Mouse (Mus musculus): ENCODE results near the gene Tspyl2. TPM values are rescaled to one million over a fixed set of nuclear protein-coding genes. Genes with fewer than 3 reads are reported as not detected.
"Not testable (repeated sequence)": the region's sequence is repeated elsewhere in the genome, so short reads cannot be mapped to it uniquely, and the experiment has no call there.

Gene Tspyl2
- polyA plus RNA-seq, 1 experiment from 2014 or later = 39.2 TPM

DNA sequence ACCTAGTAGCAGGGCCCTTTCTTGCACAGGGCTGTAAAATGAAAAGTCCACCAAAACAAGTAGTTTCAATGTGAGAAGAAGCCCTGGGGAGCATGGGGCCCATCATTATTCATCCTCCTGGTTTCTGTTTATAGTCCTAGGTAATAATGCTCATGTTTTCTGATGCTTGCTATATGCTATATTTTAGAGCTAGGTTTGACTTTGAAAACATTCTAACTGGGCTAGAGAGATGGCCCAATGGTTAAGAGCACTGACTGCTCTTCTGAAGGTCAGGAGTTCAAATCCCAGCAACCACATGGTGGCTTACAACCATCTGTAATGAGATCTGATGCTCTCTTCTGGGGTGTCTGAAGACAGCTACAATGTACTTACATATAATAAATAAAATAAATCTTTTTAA lies 12.8 kb downstream of the Tspyl2 start:
- peaks cover 37% of the 10 kb centered on the region; the same call in 1 of the 2 replicates for H3K27me3 ChIP-seq
- not testable (repeated sequence) for H3K36me3 ChIP-seq; H3K9me3 ChIP-seq; H3K4me1 ChIP-seq; H3K27ac ChIP-seq; H3K4me3 ChIP-seq; H3K9ac ChIP-seq; ATAC-seq (ENCODE audit: low FRiP score, low read depth); H3K4me2 ChIP-seq (replicated peaks)

DNA sequence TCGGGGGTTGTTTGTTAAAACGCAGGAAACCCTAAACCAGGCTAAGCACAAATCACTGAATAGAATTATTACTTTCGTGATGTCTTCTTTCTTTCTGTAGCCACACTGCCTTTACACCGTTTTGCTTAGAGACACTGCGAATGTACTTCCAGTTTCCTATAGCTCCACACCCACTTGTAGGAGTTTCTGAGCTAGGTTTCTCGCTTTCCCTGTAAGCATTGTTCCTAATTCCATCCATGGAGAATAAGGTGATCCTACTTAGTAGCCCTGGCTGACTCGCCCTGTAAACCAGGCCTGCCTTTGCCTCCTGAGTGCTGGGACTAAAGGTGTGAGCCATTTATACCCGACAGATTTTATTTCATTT lies 14.6 kb downstream of the Tspyl2 start:
- peaks cover 35% of the 10 kb centered on the region; the same call in 1 of the 2 replicates for H3K27me3 ChIP-seq
- peak overlapping the region; percentile 35; the same call in 1 of the 2 replicates for H3K9ac ChIP-seq
- H3K9me3 ChIP-seq = no peaks in the 10 kb centered on the region
- peak overlapping the region; percentile 64 for H3K4me2 ChIP-seq (replicated peaks)
- peak; percentile 49; the same call in 1 of the 2 replicates for ATAC-seq (ENCODE audit: low FRiP score, low read depth)
- peaks cover 4% of the 10 kb centered on the region; the same call in 1 of the 2 replicates for H3K4me1 ChIP-seq
- 17% methylated on average over 8 of the region's 8 CpGs for WGBS
- no peaks in the 10 kb centered on the region for H3K36me3 ChIP-seq
- H3K27ac ChIP-seq = peak overlapping the region; percentile 44; the same call in 1 of the 2 replicates
- peak overlapping the region; percentile 57 for H3K4me3 ChIP-seq

DNA sequence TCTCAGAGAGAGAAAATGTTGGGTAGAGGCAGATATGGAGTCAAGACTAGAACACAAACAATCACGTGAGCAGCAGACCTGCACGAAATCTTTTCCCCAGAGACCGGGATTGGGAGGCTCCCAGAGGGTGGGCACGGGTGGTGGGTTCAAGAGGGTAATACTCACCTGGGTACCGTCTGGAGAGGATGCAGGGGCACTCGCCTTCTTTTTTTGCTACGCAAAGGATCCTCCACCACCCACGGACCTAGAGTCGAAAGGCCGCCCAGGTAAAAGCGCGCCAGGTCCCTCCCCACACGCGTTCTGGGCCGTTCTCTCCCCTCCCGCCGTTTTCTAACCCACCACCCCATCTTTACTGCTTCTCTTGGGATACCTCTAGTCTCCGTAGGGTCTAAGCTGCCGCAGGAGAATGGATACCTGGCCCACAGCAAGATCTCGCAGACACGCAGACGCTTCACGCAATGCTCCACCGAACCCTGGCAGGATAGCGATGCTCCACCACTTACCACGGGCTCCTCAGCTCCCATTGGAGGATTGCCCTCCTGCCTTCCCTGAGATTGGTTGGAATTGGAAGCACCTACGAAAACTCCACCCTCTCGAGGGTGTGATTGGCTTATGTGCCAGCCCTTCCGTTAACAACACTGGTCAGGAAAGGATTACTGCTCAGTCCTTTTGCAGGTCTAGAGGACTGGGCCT lies 15.1 kb downstream of the Tspyl2 start, which contains the start of gene Kantr:
Gene Kantr, minus strand, starts transcription at position 500 of the 693 bp plus-strand sequence.
- Histone ChIP-seq H3K27ac (peak within 1 kb of the TSS; percentile 44; the same call in 1 of the 2 replicates), H3K36me3 (no peaks in the 10 kb centered on the region), H3K4me1 (peaks cover 4% of the 10 kb centered on the region; the same call in 1 of the 2 replicates), H3K4me3 (peak within 1 kb of the TSS; percentile 57), H3K9ac (peak within 1 kb of the TSS; percentile 75), H3K4me2 (replicated peaks) (peak within 1 kb of the TSS; percentile 64), H3K9me3 (no peaks in the 10 kb centered on the region), H3K27me3 (peaks cover 35% of the 10 kb centered on the region; the same call in 1 of the 2 replicates)
- 11% methylated on average over 29 of the region's 29 CpGs for WGBS
- peak; percentile 99 for ATAC-seq (ENCODE audit: low FRiP score, low read depth)

DNA sequence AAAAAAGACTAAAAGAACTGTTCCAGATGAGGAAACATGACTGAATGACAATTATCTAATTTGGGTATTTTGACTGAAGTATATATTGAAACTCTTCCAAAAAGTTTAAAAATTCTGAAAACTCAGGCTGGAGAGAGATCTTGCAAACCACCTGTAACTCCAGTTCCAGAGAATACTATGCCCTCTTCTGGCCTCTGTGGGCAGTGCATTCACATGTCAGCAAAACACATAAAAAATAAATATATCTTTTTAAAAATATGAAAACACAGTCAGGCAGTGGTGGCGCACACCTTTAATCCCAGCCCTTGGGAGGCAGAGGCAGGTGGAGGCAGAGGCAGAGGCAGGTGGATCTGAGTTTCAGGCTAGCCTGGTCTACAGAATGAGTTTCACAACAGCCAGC lies 18.6 kb downstream of the Tspyl2 start:
- no peak overlapping the region for H3K27ac ChIP-seq
- WGBS = 96% methylated on average over 1 of the region's 1 CpGs
- no peak overlapping the region for H3K4me3 ChIP-seq
- H3K9ac ChIP-seq = no peak overlapping the region
- no peaks in the 10 kb centered on the region; the same call in 1 of the 2 replicates for H3K36me3 ChIP-seq
- H3K9me3 ChIP-seq = no peaks in the 10 kb centered on the region
- peaks cover 4% of the 10 kb centered on the region; the same call in 1 of the 2 replicates for H3K4me1 ChIP-seq
- no peak overlapping the region for H3K4me2 ChIP-seq (replicated peaks)
- peaks cover 28% of the 10 kb centered on the region; the same call in 1 of the 2 replicates for H3K27me3 ChIP-seq
- no peak for ATAC-seq (ENCODE audit: low FRiP score, low read depth)

GRCm38 (mm10) chrX:152322776-152323175 lies 19.4 kb downstream of the Tspyl2 start:
- ATAC-seq (ENCODE audit: low FRiP score, low read depth) = no peak
- Histone ChIP-seq H3K9me3 (no peaks in the 10 kb centered on the region), H3K4me1 (peaks cover 4% of the 10 kb centered on the region; the same call in 1 of the 2 replicates), H3K4me3 (no peak overlapping the region), H3K36me3 (no peaks in the 10 kb centered on the region; the same call in 1 of the 2 replicates), H3K4me2 (replicated peaks) (no peak overlapping the region), H3K27ac (no peak overlapping the region), H3K9ac (no peak overlapping the region), H3K27me3 (peaks cover 27% of the 10 kb centered on the region; the same call in 1 of the 2 replicates)
- WGBS = 34% methylated on average over 2 of the region's 2 CpGs

- peaks cover 13% of the 10 kb centered on the region; the same call in 1 of the 2 replicates for H3K27me3 ChIP-seq
- no peak overlapping the region for H3K4me2 ChIP-seq (replicated peaks)
- 78% methylated on average over 4 of the region's 4 CpGs for WGBS
- H3K4me1 ChIP-seq = no peaks in the 10 kb centered on the region
- no peaks in the 10 kb centered on the region for H3K9me3 ChIP-seq
- no peak overlapping the region for H3K9ac ChIP-seq
- no peak overlapping the region for H3K27ac ChIP-seq
- no peak overlapping the region for H3K4me3 ChIP-seq
- ATAC-seq (ENCODE audit: low FRiP score, low read depth) = no peak
- H3K36me3 ChIP-seq = no peaks in the 10 kb centered on the region; the same call in 1 of the 2 replicates
Measured at GRCm38 (mm10) chrX:152320535-152320934, 21.7 kb downstream of the Tspyl2 start.

- 0 out of 2 replicates have a peak, but pooled peaks have one; percentile 32 for ATAC-seq (ENCODE audit: low FRiP score, low read depth)
- H3K9ac ChIP-seq = no peak overlapping the region
- peaks cover 11% of the 10 kb centered on the region; the same call in 1 of the 2 replicates for H3K27me3 ChIP-seq
- no peaks in the 10 kb centered on the region for H3K4me1 ChIP-seq
- no peak overlapping the region for H3K4me2 ChIP-seq (replicated peaks)
- H3K36me3 ChIP-seq = peaks cover 4% of the 10 kb centered on the region; the same call in 1 of the 2 replicates
- H3K9me3 ChIP-seq = no peaks in the 10 kb centered on the region
- WGBS = 71% methylated on average over 2 of the region's 2 CpGs
- no peak overlapping the region for H3K27ac ChIP-seq
- H3K4me3 ChIP-seq = no peak overlapping the region
Measured at GRCm38 (mm10) chrX:152307942-152308341, 34.3 kb downstream of the Tspyl2 start.

- Histone ChIP-seq H3K4me2 (replicated peaks) (no peak overlapping the region), H3K9ac (no peak overlapping the region), H3K9me3 (no peaks in the 10 kb centered on the region), H3K36me3 (peaks cover 4% of the 10 kb centered on the region; the same call in 1 of the 2 replicates), H3K4me3 (no peak overlapping the region), H3K27me3 (peaks cover 11% of the 10 kb centered on the region; the same call in 1 of the 2 replicates), H3K4me1 (no peaks in the 10 kb centered on the region), H3K27ac (no peak overlapping the region)
- ATAC-seq (ENCODE audit: low FRiP score, low read depth) = no peak
Measured at GRCm38 (mm10) chrX:152307371-152307770, 34.9 kb downstream of the Tspyl2 start.

GRCm38 (mm10) chrX:152306224-152306623 lies 36.0 kb downstream of the Tspyl2 start:
- no peak overlapping the region for H3K4me3 ChIP-seq
- WGBS = 65% methylated on average over 2 of the region's 2 CpGs
- no peak overlapping the region for H3K9ac ChIP-seq
- peaks cover 4% of the 10 kb centered on the region; the same call in 1 of the 2 replicates for H3K36me3 ChIP-seq
- no peak overlapping the region for H3K27ac ChIP-seq
- no peaks in the 10 kb centered on the region for H3K9me3 ChIP-seq
- no peaks in the 10 kb centered on the region for H3K4me1 ChIP-seq
- peaks cover 14% of the 10 kb centered on the region; the same call in 1 of the 2 replicates for H3K27me3 ChIP-seq
- no peak overlapping the region for H3K4me2 ChIP-seq (replicated peaks)
- no peak for ATAC-seq (ENCODE audit: low FRiP score, low read depth)

- 48% methylated on average over 1 of the region's 1 CpGs for WGBS
- not testable (repeated sequence) for ATAC-seq (ENCODE audit: low FRiP score, low read depth); H3K36me3 ChIP-seq; H3K27me3 ChIP-seq; H3K9ac ChIP-seq; H3K4me3 ChIP-seq; H3K9me3 ChIP-seq; H3K4me1 ChIP-seq; H3K27ac ChIP-seq; H3K4me2 ChIP-seq (replicated peaks)
Measured at GRCm38 (mm10) chrX:152287026-152287425, 55.2 kb downstream of the Tspyl2 start.
